Mouse (Mus musculus): ENCODE data around the gene Mdm4.
"Not testable (repeated sequence)": the region's sequence is repeated elsewhere in the genome, so short reads cannot be mapped to it uniquely, and the experiment has no call there.

The Mdm4 gene

DNA sequence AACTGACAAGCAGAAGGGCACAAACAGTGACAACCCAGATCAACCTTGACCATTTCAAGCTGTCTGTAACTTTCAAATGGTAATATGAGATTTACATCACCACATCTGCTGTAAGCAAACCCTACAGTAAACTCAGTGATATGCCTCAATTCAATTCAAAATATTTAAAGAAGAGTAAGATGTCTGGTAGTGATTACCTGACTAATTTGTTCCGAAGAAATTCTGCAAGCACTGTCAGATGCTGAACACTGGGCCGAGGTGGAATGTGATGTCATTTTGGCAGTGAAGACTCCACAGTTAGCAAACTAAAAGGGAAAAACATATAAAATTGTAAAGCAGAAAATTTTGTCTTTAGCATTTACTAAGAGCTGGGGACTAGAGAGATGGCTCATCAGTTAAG is 11.8 kb downstream of the Mdm4 start:
- no peak for DNase-seq

DNA sequence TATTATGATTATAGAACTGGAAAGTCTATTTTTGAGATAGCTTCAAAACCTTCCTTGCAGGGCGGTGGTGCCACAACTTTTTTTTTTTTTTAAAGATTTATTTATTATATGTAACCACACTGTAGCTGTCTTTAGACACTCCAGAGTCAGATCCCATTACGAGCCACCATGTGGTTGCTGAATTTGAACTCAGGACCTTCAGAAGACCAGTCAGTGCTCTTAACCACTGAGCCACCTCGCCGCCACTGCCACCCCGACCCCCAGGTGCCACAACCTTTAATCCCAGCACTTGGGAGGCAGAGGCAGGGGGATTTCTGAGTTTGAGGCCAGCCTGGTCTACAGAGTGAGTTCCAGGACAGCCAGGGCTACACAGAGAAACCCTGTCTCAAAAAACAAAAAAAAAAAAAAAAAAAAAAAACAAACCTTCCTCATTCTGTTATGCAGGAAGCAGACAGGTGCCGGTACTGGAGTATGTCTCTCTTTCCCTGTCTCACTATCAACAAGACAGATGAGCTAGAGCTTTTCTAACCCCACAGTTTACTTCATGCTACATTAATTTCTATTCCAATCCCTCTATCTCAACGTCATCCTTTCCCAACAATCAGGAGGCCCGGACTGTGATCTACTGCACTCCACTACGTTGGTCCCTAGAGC is 13.5 kb downstream of the Mdm4 start:
- no peak for DNase-seq

DNA sequence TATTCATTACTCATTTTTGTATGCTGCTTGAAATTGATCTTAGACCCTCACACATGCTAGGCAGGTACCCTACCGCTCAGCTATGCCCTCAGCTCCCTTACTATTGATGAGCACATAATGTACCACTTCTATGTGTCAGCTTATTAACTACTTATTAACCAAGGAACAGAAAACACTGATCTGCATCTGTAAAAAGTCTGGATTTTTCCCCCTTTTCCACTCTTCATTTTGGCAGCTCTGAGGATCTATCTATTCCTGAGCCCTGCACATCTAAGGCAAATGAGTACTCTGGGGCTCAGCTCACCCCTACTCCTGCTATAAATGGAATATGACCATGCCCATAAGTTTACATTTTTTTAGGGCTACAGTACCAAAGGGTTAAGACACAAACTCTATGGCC is 16.2 kb downstream of the Mdm4 start:
- DNase-seq, result no peak

DNA sequence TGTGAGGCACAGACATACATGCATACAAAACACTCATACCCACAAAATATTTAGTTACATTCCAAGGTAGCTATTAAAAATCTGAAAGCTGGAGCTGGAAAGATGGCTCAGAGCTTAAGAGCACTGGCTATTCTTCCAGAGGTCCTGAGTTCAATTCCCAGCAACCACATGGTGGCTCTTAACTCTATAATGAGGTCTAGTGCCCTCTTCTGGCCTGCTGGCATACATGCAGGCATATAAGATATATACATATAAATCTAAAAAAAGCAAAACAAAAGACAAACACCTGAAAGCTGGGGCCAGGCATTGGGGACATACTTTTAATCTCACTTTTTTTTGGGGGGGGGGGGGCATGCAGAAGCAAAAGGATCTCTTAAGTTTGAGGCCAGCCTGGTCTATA is 17.0 kb downstream of the Mdm4 start:
- DNase-seq, result no peak

DNA sequence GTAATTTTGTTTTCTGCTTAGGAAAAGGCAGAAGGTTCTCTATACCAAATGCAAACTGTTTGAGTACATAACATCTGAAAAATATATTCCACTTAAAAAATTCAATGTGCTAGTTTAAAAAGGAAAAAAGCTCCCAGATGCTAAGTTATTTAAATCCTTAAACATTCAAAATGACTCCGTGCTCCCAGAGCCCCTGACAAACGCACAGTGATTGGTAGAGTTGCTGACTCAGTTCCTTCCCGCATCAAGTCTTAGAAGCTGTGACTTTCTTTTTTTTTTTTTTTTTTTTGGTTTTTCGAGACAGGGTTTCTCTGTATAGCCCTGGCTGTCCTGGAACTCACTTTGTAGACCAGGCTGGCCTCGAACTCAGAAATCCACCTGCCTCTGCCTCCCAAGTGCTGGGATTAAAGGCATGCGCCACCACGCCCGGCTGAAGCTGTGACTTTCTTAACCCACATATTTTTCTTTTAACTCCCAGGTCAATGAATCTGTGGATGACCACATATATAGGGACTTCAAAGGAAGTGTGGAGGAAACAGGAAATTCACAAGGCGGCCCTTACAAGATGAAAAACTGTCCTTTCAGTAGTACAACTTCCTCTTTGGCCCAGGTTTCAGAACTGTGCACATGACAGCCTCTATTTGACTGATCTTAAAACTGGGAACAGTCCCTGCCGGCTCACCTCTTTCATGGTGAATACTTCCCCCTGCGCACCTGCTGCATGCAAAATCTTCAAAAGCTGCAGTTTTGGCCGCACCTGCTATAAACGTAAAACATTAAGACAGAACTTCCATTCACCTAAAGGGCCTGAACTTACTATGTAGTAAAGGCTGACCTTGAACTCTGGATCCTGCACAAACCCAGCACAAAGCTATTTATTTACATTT is 18.2 kb downstream of the Mdm4 start:
- DNase-seq, result no peak

DNA sequence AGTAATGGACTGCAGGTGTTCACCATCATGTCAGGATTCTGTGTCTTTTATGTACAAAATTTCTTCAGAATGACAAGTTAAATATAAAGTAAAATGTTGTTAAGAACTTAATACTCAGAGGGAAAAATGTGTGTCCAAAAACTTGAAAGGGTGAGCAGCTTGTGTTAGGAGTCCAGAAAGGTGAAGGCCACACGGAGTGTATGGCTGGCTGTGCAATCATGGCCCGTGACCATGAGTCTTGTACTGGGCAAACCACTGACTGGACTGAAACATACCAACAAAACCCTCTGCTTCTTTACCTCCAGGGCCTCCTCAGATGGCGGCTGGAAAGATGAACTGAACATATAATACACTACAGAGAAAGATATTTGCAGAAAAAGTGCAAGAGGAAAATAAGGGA is 23.8 kb downstream of the Mdm4 start:
- DNase-seq, result no peak

DNA sequence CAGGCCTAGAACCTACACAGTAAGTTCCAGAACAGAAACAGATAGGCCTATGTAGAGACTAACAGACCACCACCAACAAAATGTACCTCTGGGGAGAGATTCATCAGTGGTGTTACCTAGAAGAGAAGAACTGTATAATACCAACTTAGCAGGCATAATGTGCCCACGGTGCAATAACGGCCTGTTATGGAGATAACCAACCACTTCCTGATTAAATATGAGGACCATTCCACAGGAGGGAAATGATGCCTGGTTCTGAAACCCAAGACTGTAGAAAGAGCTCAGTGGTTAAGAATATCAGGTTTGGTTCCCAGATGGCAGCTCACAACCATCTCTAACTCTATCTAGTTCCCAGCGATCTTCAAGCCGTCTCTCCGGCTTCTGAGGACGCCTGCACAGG is 30.0 kb downstream of the Mdm4 start:
- no peak for DNase-seq

DNA sequence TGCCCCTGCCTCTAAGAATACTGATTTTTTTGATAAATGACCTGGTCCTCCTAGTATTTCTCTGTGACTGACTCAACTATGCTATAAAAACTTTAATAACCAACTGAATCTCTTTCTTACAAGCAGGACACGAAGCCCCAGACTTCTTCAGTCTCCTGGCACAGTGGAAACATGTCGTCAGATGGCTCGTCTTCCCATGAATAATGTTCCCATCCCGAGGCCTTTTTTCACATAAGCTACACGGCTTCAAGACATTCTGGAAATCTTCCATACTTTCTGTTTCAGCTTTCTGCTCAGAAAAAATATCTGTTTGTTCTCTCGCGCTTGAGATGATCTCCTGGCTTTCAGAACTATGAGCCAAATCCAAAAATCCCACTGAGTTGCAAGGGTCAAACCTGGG is 38.8 kb downstream of the Mdm4 start:
- no peak for DNase-seq

DNA sequence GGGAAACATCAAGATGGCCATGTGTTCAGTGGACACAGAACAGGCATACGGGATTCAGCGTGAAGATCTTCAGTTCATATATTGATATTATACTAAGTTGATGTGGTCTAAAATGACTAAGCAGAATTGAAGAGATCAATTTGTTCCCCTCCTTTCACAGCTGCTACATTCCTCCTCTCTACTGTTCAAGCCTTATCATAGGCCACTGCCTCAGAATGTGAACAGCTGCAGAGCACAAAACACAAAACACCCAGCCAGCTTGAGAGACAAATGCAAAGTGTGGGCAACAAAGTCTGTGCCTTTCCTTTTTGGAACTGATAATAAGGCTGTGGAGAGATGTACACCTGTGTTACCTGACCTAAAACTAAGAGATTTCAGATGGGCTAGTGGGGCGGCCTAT is 39.6 kb downstream of the Mdm4 start:
- DNase-seq, result no peak

DNA sequence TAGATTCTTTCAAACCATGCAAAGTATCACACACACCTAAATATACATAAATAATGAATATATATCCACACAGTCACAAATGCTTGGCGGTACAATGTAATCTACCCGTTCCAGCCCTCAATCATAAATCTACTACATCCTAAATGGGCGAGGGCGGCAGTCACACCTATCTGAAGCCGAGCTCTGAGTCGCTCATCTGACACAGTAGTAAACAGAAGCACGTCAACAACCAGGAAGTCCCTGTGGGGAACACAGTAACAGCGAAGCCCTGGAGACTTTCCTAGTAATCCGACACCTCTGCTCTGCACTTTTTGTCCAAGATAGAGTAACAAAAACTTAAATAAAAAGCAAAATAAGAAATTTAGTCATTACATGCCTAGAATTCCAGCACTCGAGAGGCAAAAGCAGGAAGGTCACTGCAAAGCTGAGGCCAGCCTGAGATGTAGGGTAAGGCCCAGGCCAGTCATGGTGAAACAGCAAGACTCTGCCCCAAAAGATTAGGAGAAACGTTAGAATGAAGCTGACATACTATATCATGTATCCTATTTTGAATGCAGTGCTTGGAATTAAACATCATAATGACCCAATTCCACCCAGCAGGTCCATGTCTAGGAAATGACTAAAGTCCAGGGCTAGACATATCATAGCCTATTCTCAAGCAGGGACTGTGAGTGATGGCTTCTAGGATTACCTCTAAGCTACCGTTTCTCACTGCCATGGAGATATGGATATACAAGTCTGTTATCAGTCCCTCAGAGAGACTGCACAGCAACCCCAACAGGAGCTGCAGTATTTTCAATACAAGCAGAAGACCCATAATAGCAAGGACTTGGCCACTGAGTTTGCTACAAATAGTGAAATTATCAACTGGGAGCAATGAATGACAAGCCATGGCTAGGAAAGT is 41.6 kb downstream of the Mdm4 start:
- not testable (repeated sequence) for DNase-seq

DNA sequence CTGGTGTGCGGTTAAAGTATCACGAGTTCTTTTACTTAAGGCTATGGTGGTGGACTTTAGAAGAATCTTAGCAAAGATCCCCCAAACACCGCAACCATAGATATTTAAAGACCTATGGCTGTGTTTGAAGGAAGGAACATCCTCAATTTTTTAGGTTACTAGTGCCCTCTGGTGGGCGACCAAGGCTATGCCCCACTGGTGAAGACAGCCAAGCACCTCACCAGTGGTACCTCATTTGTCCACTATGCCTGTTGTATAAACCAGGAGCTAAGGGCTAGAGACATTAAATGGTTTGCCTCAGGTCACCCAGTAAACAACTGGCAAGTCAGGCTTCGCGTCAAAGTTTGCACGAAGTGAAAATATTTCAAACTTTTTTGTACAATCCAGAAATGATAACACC is 47.6 kb downstream of the Mdm4 start:
- peak; percentile 66 for DNase-seq

DNA sequence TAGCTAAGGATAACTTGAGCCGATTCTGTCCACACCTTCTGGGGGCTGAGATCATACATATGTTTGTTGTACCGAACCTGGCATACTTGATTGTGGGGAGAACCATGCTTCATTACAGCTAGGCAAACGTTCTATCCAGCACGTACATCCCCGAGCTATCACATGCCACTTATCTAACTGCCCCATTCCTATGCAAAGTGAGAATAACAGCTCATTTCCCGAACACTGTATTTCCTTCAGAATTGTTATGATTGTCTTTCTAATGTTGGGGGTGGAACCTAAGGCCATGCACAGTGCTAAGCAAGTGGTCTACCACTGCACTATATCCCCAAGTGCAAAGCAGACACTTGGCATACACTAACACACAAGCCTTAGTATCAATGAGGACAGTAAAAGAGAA is 49.1 kb downstream of the Mdm4 start:
- no peak for DNase-seq

DNA sequence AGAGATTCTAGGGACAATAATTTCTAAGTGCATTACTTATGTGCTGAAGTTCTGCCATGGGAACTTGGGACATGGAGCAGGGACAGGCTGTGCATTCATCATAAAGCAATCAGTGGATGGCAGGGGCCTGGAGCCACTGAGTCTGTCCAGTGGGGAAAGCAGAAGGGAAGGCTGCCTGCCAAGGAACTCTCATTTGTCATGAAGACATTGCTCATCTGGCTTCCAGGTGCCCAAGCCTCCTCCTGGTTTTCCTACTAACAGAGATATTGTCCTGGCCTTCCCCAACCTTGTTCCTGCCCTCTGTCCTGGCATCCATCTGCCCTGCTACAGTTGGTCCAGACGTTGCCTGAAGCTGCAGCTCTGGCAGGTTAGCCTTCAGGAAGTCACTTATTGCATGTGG is 53.0 kb downstream of the Mdm4 start:
- DNase-seq, result no peak

DNA sequence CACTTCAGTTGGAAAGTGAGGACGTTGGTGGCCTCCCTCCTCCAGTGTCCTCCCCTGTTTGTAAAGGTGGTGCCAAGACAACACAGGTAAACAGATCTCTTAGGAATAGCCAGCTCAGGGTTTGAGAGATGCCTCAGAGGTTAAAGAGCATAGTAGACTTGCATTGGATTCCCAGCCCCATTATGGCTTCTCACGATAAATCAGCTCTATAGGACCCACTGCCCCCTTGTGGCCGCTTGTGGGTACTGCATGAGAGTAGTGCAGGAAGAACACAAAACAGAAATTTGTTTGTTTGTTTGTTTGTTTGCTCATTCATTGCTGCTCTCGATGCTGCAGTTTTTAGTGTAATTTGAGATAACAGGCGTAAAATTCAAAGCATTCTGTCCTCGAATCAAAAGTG is 61.7 kb downstream of the Mdm4 start:
- DNase-seq, result peak; percentile 49

DNA sequence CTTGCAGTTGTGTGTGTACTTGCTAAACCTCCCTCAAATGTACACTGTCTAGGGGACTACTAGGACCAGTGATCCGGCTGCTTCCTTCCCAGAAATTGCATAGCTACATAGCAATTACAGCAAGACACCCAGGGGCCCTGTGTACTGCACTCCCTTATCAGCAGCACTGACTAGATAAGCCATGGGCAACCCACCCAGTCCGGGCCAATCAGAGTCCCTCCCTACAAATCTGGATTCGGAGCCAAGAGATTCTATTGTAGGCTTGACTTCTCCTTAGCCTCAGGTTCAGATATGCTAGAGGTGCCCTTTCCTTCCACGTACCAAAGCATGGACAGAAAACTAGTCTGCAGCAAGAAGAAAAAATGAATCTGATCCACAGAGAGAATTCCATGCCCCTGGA is 65.7 kb downstream of the Mdm4 start:
- no peak for DNase-seq

DNA sequence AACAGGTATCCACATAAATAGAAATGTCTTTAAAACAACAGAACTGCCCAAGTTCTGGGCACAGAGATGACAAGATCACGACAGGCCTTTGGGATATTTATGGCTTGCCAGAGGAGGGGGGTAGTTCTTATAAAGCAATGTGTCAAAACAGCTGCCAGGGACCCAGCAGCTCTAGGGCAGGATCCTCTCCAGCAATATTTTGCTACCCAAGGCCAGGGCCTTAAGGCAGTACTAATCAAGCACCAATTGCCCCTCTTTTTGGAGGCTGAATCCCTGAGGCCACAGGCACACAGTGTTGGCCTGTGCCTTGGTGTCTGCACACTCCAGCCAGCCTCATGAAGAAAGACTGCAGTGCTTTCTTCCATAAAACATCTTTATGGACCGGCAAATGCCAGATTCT is 66.3 kb downstream of the Mdm4 start:
- DNase-seq, result no peak

DNA sequence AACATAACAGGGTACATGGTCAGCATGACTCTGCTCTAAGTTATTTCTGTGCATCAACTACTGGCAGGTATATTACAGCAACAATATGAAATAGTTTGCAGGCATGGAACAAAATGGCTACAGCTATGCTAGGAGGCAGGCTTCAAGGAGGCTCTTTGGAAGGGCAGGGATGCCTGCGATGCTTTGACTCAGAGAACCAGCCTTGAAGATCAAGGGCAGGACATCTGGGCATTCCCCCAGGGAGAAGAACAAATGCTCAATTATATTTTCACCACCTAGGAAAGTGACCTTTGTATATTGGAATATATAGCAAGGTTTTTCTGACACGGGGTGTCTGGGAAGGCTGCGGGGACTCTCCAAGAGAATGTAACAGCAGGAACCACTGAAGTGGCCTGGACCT is 68.6 kb downstream of the Mdm4 start:
- DNase-seq, result no peak

DNA sequence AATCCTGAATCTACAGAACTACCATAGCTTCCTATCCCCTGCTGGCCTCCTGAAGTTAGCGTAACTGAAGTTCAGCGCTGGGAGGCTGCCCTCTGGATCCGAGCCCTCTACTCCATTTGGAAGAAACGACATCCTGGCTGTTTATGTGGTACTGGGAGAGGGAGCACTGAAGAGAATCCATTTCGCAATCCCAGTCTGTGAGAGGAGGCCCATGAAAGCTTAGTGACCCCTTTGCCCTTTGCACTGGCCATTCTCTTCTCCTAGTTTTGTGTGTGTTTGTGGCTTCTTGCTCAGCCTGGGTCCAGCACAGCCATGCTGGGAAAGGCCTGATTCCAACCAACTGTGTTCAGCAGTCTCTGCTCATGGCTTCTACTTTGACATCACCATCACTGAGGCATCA is 73.6 kb downstream of the Mdm4 start:
- no peak for DNase-seq

DNA sequence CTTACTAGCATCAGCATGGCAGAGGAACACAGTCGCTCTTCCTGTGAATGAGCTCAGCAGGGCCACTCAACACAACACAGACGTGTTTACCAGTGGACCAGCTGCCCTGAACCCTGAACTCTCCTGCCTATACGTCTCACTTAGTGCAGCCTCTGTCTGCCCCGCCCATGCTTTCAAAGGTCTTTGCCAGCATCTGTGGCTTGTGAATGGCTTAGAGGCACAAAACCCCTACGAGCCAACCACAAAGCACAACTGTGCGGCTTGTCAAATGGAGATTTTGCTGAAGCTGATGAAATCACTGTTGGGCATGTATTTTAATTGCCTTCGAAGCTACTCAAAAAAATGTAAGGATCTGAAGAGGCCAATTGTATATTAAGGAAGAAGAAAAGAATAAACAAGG is 82.5 kb downstream of the Mdm4 start:
- no peak for DNase-seq

DNA sequence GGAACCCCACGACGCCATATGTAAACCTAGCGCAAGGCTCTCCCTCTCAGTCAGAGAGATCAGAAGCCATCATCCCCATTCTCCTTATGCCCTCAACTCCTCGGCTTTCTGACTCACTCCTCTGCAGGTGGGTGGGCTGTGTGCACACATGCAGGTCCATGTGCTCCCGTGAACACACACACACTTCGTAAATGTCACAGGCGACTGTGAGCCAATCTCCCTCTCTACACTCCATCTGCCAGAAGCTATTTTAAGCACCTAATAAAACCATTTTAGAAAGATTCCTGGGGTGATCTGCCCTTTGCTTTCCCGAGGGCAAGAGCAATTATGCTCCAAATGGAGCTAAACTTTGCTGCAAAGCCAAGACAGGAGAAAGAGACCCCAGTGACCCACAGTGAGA is 84.5 kb downstream of the Mdm4 start:
- peak; percentile 36 for DNase-seq

DNA sequence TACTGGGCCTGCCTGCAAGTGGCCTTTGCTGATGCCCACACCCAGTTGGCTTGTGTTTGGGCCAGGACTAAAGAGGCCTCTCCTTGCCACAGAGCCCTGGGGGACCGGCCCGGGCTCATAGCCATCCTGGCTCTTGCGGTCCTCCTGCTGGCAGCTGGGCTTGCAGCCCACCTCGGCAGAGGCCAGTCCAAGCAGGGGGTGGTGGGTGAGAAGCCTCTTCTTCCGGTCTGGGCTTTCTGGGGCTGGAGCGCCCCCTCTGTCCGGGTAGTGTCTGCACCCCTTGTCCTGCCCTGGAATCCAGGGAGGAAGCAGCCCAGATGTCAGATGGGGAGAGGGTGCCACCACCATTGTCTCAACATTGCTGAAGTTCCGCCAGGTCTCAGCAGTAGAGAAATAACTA is 91.4 kb downstream of the Mdm4 start:
- peak; percentile 70 for DNase-seq

DNA sequence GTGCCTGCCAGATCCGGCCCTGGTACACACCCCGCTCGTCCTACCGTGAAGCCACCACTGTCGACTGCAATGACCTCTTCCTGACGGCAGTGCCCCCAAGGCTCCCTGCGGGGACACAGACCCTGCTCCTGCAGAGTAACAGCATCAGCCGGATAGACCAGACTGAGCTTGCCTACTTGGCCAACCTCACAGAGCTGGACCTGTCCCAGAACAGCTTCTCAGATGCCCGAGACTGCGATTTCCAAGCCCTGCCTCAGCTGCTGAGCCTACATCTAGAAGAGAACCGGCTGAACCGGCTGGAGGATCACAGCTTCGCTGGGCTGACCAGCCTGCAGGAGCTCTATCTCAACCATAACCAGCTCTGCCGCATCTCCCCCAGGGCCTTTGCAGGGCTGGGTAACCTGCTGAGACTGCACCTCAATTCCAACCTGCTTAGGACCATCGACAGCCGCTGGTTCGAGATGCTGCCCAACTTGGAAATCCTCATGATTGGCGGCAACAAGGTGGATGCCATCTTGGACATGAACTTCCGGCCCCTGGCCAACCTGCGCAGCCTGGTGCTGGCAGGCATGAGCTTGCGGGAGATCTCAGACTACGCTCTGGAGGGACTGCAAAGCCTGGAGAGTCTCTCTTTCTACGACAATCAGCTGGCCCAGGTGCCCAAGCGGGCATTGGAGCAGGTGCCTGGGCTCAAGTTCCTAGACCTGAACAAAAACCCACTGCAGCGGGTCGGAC is 92.9 kb downstream of the Mdm4 start:
- DNase-seq, result no peak

DNA sequence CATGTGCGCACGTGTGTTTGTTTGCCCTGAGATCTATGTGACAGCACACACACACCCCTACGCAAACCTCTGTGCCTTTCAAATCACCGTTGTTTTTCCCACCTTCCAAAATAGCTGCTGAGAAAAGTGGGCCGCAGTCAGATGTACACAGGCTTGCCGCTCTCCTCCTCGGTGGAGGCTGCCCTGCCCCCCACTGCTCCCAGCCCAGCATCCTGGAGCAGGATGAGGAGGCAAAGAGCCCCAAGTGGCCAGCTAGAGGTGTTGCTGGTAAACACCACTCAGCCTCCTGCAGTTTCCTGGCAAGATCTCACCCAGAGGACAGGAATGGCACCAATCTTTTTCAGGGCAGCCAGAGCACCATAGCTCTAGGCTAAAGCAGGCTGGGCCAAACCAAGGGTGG is 95.5 kb downstream of the Mdm4 start:
- peak; percentile 75 for DNase-seq
